Mouse (Mus musculus) cerebellum, adult 9-11 months (tissue): ENCODE results near the gene Cyp11a1.

ENCODE experiments used
- DNase-seq: peaks from one replicate; pipeline ENCODE4 v3.0.0; 2022

The Cyp11a1 gene

GRCm38 (mm10) chr9:58009588-58009987, 3.4 kb downstream of the Cyp11a1 start:
- DNase-seq, result no peak

- DNase-seq, result no peak
Measured at GRCm38 (mm10) chr9:58011027-58011426, 4.8 kb downstream of the Cyp11a1 start.

GRCm38 (mm10) chr9:58011552-58011951, 5.3 kb downstream of the Cyp11a1 start:
- DNase-seq, result no peak

GRCm38 (mm10) chr9:58012486-58012885, 6.3 kb downstream of the Cyp11a1 start:
- DNase-seq, result no peak

GRCm38 (mm10) chr9:58012935-58013334, 6.7 kb downstream of the Cyp11a1 start:
- no peak for DNase-seq

- DNase-seq, result no peak
Measured at GRCm38 (mm10) chr9:58014393-58015160, 8.4 kb downstream of the Cyp11a1 start.

GRCm38 (mm10) chr9:58015856-58016255, 9.6 kb downstream of the Cyp11a1 start:
- no peak for DNase-seq

GRCm38 (mm10) chr9:58016962-58017361, 10.8 kb downstream of the Cyp11a1 start:
- no peak for DNase-seq

- DNase-seq, result no peak
Measured at GRCm38 (mm10) chr9:58018385-58018784, 12.2 kb downstream of the Cyp11a1 start.

GRCm38 (mm10) chr9:58025995-58026394, 19.8 kb downstream of the Cyp11a1 start:
- DNase-seq, result no peak

GRCm38 (mm10) chr9:58027426-58028180, 21.4 kb downstream of the Cyp11a1 start:
- DNase-seq, result no peak

- DNase-seq, result no peak
Measured at GRCm38 (mm10) chr9:58028841-58029240, 22.6 kb downstream of the Cyp11a1 start.

- DNase-seq, result no peak
Measured at GRCm38 (mm10) chr9:58029635-58030034, 23.4 kb downstream of the Cyp11a1 start.

- no peak for DNase-seq
Measured at GRCm38 (mm10) chr9:58031895-58032294, 25.7 kb downstream of the Cyp11a1 start.

- no peak for DNase-seq
Measured at GRCm38 (mm10) chr9:58035519-58035918, 29.3 kb downstream of the Cyp11a1 start.

GRCm38 (mm10) chr9:58035951-58036698, 29.9 kb downstream of the Cyp11a1 start:
- DNase-seq, result no peak

- no peak for DNase-seq
Measured at GRCm38 (mm10) chr9:58036961-58037360, 30.8 kb downstream of the Cyp11a1 start.

- DNase-seq, result peak; percentile 70
Measured at GRCm38 (mm10) chr9:58038500-58039168, 32.4 kb downstream of the Cyp11a1 start.

GRCm38 (mm10) chr9:58040977-58041376, 34.8 kb downstream of the Cyp11a1 start:
- no peak for DNase-seq

- no peak for DNase-seq
Measured at GRCm38 (mm10) chr9:58042391-58042790, 36.2 kb downstream of the Cyp11a1 start.

- no peak for DNase-seq
Measured at GRCm38 (mm10) chr9:58043496-58044017, 37.3 kb downstream of the Cyp11a1 start.

- DNase-seq, result no peak
Measured at GRCm38 (mm10) chr9:58044828-58045227, 38.6 kb downstream of the Cyp11a1 start.

- no peak for DNase-seq
Measured at GRCm38 (mm10) chr9:58045646-58046045, 39.4 kb downstream of the Cyp11a1 start.
